Mouse (Mus musculus): ENCODE measurements around the gene Fggy.

DNA sequence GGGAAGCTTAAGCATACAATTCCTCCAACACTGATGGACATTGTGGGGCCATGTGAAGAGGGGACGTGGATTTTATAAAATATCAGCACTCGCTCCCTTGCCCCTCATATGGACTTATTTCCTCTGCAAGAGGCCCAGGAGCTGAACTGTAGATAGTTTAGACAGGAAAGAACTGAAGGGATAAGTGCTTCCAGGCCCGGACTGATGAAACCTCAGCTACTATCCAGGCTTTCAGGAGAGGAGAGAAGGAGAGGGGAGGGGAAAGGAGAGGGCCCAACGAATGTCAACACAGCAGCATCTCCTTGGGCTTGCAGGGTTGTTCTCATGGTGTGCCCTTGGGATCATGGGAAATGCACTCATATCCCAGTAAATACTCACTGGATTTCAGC lies 96.6 kb downstream of the Fggy start:
- TF ChIP-seq CHD2 (IDR thresholded peaks at IDR 0.05; ENCODE audit: low read depth, low read length) (no peak), HCFC1 (IDR thresholded peaks at IDR 0.05; ENCODE audit: borderline replicate concordance, insufficient read depth, low read length) (no peak), ZC3H11A (IDR thresholded peaks at IDR 0.05; ENCODE audit: borderline replicate concordance, low read depth, low read length) (no peak)

Measured in ES-E14 (cell line).